Mouse (Mus musculus) bone marrow macrophage, adult 2 months (primary cell): ENCODE results near the gene Scn5a.

Experiments used
- CTCF ChIP-seq: IDR thresholded peaks from 2 replicates; pipeline ENCODE4 v1.5.1; 2012; ENCODE audit warnings: low read depth, mild to moderate bottlenecking, low read length, moderate library complexity
- POLR2A ChIP-seq: IDR thresholded peaks from 2 replicates; pipeline ENCODE4 v1.6.1; 2012; ENCODE audit warnings: mild to moderate bottlenecking, low read depth, low read length, borderline replicate concordance

DNA sequence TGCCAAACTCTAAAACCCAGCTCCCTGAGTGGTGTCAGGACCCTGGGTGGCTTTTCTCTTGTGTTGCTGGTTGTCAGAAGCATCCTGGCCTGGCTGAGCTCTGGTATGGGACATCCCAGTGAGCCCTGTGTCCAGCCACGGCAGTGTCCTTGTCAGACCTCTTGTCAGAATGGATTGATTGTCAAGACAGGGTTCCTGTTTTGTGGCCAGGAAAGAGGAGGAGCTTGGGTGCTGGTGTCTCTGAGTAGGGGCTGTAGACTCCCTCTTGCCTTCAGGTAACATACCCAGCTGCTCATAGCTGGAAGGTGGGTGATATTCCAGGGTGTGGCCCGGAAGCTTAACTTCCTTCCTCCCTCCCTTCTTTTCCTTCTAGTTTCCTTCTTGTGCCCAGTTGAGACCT is 143.0 kb downstream of the Scn5a start:
- TF ChIP-seq POLR2A (no peak), CTCF (no peak)
